Mouse (Mus musculus): ENCODE measurements at regions not wholly inside any gene's neighbourhood (a gene's known extent, or its start where the extent isn't known, plus 50 kb on each side); places are given as distances from the start of the nearest gene placed in this dataset.
A peak's percentile ranks its signal among the peaks of the same experiment; 100 is the strongest.

DNA sequence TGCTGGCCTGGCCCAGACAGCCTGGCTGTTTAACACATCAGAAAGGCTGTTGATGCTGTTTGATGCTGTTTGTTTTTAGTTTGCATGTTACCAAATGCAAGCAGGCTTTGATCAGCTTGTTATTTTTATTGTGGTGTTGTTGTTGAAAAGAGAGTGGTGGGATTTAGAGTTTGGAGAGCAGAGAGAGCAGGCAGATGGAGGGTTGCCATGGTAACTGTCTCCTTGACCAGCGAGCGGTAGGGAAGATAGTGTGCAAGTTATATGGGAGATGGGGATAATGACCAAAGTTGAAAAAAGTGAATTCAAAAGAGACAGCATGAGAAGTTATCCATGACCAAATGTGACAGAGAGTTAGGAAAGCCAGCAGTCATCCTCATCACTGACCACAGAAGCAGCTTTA is 83.3 kb downstream of the Cmc2 start:
- no peak for ATAC-seq (replicated peaks in 1 of 2; ENCODE audit: insufficient read depth in 1 of 2, low FRiP score in 2 of 2, low TSS enrichment in 1 of 2, low read depth in 1 of 2, poor library complexity in 2 of 2, severe bottlenecking in 2 of 2)

DNA sequence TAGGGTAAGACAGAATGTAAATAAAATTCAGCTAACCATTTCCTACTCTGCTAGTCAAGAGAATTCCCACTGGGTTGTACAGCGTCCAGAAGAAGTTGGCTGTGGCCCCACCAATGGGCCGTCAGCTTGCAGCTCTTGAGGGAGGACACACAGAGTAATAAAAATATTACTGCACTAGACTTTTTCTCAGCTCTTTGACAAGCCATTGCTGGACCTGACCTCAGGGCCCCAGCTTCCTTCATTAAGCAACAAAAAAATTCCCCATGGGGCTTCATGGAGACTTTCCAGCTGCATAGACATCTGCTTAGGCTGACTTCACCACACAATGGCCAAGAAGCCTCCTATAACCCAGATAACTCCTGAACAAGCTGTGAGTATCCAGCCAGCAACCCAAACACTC is 89.1 kb downstream of the Cmc2 start:
- no peak for ATAC-seq (replicated peaks in 1 of 2; ENCODE audit: insufficient read depth in 1 of 2, low FRiP score in 2 of 2, low TSS enrichment in 1 of 2, low read depth in 1 of 2, poor library complexity in 2 of 2, severe bottlenecking in 2 of 2)

DNA sequence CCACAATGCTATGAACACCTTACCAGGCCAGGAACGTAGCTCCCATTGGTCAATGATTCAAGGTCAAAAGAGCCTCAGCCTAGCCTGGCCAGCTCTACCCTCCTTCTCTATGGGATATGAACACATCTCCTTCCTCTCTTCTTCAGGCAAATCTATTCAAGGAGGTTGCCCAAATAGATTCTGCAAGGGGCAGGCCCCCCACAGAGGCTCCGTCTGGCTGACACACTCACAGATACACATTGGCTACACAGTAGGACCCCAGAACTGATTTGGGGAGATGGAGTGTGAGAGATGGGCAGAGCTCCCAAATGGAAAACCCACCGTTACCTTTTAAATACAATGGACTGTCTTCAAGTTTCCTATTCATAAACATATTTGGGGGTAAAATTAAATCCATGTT is 91.6 kb downstream of the Cmc2 start:
- no peak for ATAC-seq (replicated peaks in 1 of 2; ENCODE audit: insufficient read depth in 1 of 2, low FRiP score in 2 of 2, low TSS enrichment in 1 of 2, low read depth in 1 of 2, poor library complexity in 2 of 2, severe bottlenecking in 2 of 2)

DNA sequence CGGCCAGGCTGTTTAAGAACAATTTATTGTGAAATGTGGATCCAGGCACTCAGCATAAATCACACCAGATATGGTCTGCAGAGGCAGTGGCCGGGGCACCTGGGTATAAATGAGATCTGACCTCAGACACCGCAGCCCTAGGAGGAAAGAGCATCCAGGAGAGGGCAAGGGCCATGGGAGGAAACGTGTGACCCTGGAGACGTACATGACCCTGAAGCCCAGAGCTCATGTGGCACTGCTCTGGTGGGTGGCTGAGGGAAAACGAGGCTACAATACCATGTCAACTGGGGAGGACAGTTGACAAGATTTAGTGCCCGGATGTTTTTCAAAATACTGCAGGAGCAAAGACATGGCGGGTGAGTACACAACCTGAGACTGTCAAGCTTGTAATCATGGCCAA is 93.0 kb downstream of the Cmc2 start:
- ATAC-seq (replicated peaks in 1 of 2; ENCODE audit: insufficient read depth in 1 of 2, low FRiP score in 2 of 2, low TSS enrichment in 1 of 2, low read depth in 1 of 2, poor library complexity in 2 of 2, severe bottlenecking in 2 of 2), result no peak

DNA sequence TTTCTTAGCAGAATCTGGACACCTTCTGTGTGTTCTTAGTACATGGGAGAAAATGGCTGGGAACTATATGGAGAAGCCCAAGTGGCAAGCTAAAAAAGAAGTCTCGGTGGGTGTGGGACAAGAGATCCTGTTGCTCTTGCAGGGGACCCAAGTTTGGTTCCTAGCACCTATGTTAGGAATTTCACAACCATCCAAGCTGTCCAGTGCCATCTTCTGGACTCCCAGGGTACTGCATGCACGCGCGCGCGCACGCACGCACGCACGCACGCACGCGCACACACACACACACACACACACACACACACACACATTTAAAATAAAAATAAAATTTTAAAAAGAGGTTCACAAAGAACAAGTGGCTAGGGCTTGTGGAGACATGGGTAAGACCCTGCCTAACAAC is 94.1 kb downstream of the Cmc2 start:
- no peak for ATAC-seq (replicated peaks in 1 of 2; ENCODE audit: insufficient read depth in 1 of 2, low FRiP score in 2 of 2, low TSS enrichment in 1 of 2, low read depth in 1 of 2, poor library complexity in 2 of 2, severe bottlenecking in 2 of 2)

DNA sequence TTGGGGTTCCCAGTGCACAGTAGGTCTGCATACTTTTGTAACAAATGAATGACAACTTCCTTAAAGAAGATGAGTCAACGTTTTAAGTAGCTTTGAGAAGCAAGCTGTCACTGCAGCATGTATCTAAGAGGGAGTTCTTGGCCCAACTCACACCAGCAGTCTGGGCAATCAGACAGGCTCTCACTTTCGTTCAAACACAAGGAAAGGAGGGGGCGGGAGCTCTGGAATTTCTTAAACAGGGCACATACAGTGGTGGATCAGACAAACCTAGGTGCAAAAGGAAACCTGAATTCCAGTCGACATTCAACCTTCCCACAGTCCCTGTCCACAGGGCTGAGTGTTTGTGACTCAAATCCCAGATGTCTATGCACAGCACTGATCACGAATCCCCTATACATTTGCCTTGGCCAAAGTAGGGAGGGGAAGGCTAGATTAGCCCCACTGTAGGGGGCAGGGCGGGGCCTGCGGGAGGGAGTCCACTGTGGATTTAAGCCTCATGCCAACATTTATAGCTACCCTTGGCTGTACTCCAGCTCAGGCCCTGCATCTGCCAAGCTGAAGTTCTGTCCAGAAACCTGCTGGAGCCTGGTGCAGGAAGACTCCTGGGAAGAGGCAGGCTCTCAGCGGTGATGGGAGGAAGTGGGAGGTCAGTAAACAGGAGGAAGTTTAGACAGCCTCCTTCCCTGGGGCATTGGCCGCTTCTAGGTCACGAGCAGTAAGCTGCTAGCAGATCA is 81.5 kb upstream of the Cdyl2 start:
- peak; percentile 49 to 60 for ATAC-seq (replicated peaks in 1 of 2; ENCODE audit: insufficient read depth in 1 of 2, low FRiP score in 2 of 2, low TSS enrichment in 1 of 2, low read depth in 1 of 2, poor library complexity in 2 of 2, severe bottlenecking in 2 of 2)

DNA sequence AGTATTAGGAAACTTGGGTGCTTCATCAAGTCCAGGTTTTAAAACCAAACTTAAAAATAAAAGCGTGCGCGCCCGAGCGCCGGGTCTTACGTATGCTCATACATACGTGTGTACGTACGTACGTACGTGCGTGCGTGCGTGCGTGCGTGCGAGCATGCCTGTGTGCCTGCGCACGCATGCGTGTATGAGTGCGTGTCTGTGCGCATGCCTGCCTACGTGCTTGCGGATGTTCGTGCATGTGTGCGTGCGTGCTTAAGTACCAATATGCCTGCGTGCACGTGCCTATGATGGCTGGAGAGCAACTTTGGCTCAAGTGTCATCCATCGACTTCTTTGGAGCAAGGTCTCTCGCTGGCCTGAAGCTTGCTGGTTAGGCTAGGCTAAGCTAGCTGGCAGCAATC is 68.5 kb upstream of the Cdyl2 start:
- no peak for ATAC-seq (replicated peaks in 1 of 2; ENCODE audit: insufficient read depth in 1 of 2, low FRiP score in 2 of 2, low TSS enrichment in 1 of 2, low read depth in 1 of 2, poor library complexity in 2 of 2, severe bottlenecking in 2 of 2)

DNA sequence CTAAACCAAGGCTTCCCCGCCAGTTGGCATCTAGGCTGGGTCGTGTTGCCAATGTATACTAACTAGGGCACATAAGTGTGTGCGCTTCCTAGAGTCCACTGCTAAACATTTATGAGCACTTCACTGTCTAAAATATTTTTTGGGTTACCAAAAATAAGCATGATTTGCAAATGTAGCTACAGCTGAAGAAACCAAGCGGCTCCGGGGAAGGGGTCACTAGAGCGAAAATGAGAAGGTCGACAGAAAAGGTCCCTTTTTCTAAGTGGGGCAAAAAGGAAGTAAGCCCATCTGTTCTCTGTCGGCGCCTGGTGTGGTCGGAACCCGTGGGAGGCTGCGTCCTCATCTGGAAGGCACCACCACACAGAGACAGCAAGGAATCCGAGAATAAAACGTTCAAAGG is 67.8 kb upstream of the Cdyl2 start:
- no peak for ATAC-seq (replicated peaks in 1 of 2; ENCODE audit: insufficient read depth in 1 of 2, low FRiP score in 2 of 2, low TSS enrichment in 1 of 2, low read depth in 1 of 2, poor library complexity in 2 of 2, severe bottlenecking in 2 of 2)

DNA sequence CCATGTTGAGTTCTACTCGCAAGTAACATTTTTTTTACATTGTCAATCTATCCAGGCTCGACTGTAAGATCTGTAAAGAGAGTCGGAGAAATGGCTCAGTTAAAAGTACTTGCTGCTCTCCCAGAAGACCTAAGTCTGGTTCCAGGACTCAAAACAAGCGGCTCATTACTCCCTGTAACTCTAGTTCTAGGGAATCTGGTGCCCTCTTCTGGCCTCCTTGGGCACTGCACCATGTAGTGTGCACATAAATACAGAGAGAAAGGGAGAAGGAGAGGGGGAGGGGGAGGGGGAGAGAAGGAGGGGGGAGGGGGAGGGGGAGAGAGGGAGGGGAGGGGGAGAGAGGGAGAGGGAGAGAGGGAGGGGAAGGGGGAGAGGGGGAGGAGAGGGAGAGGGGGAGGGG is 66.2 kb upstream of the Cdyl2 start:
- no peak for ATAC-seq (replicated peaks in 1 of 2; ENCODE audit: insufficient read depth in 1 of 2, low FRiP score in 2 of 2, low TSS enrichment in 1 of 2, low read depth in 1 of 2, poor library complexity in 2 of 2, severe bottlenecking in 2 of 2)

DNA sequence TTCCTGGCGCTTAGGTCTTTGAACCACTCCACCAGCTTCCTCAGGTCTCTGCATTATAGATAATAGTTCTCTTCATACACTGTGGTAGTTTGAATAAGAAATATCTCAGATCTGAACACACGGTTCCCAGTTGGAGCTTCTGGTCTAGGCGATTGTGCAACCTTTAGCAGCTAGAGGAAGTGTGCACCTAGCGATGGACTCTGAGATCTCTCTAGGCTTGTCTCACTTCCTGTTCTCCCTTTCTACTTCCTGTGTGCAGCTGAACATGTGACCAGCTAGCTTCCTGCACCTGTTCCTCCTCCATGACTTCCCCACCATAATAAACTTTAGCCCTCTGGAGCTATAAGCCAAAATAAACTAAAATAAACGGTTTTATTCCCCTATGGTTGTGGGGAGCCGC is 62.9 kb upstream of the Cdyl2 start:
- no peak; a peak in 1 of 4 replicates for ATAC-seq (replicated peaks in 1 of 2; ENCODE audit: insufficient read depth in 1 of 2, low FRiP score in 2 of 2, low TSS enrichment in 1 of 2, low read depth in 1 of 2, poor library complexity in 2 of 2, severe bottlenecking in 2 of 2)

DNA sequence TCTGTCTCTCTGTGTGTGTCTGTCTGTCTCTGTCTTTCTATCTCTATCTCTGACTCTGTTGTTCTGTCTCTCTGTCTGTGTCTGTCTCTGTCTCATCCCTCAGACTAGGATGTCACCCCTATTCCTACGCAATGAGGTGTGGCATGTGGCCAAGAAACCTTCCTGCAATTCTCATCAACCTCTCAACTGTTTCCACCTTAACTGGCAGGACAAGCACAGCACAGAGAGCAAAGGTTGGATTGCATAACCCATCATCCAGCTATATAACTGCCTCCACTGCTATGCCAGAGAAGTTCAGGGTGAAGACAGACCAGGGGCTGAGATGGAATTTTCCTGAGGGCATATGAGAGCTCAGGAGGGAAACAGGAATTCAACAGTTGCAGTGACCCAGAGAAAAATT is 60.3 kb upstream of the Cdyl2 start:
- ATAC-seq (replicated peaks in 1 of 2; ENCODE audit: insufficient read depth in 1 of 2, low FRiP score in 2 of 2, low TSS enrichment in 1 of 2, low read depth in 1 of 2, poor library complexity in 2 of 2, severe bottlenecking in 2 of 2), result no peak

DNA sequence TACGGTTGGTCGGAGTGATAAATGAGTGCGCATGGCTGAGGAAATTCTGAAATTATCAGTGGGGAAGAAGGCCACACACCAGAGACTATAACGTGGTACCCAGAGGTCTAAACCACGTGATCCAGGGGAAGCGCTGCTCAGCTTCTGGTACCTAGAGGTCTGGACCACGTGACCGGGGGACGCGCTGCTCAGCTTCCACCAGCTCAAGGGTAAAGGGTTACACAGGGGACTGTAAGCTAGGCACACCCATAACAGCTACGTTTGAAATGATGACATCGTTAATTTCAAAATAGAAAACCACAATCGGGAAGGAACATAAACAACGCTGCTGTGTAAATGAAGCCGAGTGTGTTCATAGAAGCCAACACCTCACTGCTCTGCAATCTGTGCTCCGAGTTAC is 57.5 kb upstream of the Cdyl2 start:
- ATAC-seq (replicated peaks in 1 of 2; ENCODE audit: insufficient read depth in 1 of 2, low FRiP score in 2 of 2, low TSS enrichment in 1 of 2, low read depth in 1 of 2, poor library complexity in 2 of 2, severe bottlenecking in 2 of 2), result no peak; a peak in 1 of 4 replicates
